Mouse (Mus musculus) midbrain, embryonic 11.5 days (tissue): ENCODE results near the gene Lrrc10b. TPM values are rescaled to one million over a fixed set of nuclear protein-coding genes. Genes with fewer than 3 reads are reported as not detected.

Experiments
- ATAC-seq: fragments of 200-750 bp; cut with Nextera tagmentation; 2 replicates; pipeline ENCODE4 v1.8.0; 2017; ENCODE audit warnings: moderate TSS enrichment, moderate library complexity; ENCODE audit not compliant: low FRiP score
- DNase-seq: peaks from one replicate; pipeline ENCODE4 v3.0.0; 2015; ENCODE audit warnings: low spot score; ENCODE audit errors: missing footprints
- H3K27ac ChIP-seq: fragments of 300-500 bp; sonication (generic); 2 replicates; pipeline ENCODE4 v1.5.1; 2014; ENCODE audit warnings: low read depth, low read length
- H3K27me3 ChIP-seq: fragments of 300-500 bp; sonication (generic); 2 replicates; pipeline ENCODE4 v1.6.1; 2014; ENCODE audit warnings: mild to moderate bottlenecking, low read length, moderate library complexity, mixed read lengths; ENCODE audit not compliant: control insufficient read depth, insufficient read depth
- H3K36me3 ChIP-seq: fragments of 300-500 bp; sonication (generic); 2 replicates; pipeline ENCODE4 v1.6.1; 2014; ENCODE audit warnings: mild to moderate bottlenecking, low read length, moderate library complexity, mixed read lengths; ENCODE audit not compliant: control insufficient read depth, insufficient read depth
- H3K4me1 ChIP-seq: fragments of 300-500 bp; sonication (generic); 2 replicates; pipeline ENCODE4 v1.6.1; 2014; ENCODE audit warnings: low read length; ENCODE audit not compliant: control insufficient read depth, insufficient read depth
- H3K4me2 ChIP-seq: fragments of 300-500 bp; sonication (generic); 2 replicates; pipeline ENCODE4 v1.6.1; 2014; ENCODE audit warnings: mild to moderate bottlenecking, moderate library complexity
- H3K4me3 ChIP-seq: fragments of 300-500 bp; sonication (generic); 2 replicates; pipeline ENCODE4 v1.5.1; 2014; ENCODE audit warnings: low read depth, low read length
- H3K9ac ChIP-seq: fragments of 300-500 bp; sonication (generic); 2 replicates; pipeline ENCODE4 v1.6.1; 2014; ENCODE audit warnings: low read length
- H3K9me3 ChIP-seq: fragments of 300-500 bp; sonication (generic); 2 replicates; pipeline ENCODE4 v1.6.1; 2016; ENCODE audit warnings: low read length; ENCODE audit not compliant: control insufficient read depth
- WGBS: fragments of 180-500 bp; shearing (Covaris S2); extraction: QIAGEN DNeasy Blood & Tissue Kit; methylation state at CpG from one replicate; pipeline ENCODE4 v1.1.7; 2014; 5-methylcytosine and 5-hydroxymethylcytosine counted together
- polyA plus RNA-seq: library from polyadenylated mRNA; unstranded; fragments of >200 nt; fragmentation: Nextera tagmentation; extraction: Ambion mirVana; gene quantifications from 2 replicates; pipeline ENCODE4 v1.2.1, GENCODE M21; 2014

Lrrc10b gene
- polyA plus RNA-seq, 1 experiment from 2014 or later, result 0.55 TPM

DNA sequence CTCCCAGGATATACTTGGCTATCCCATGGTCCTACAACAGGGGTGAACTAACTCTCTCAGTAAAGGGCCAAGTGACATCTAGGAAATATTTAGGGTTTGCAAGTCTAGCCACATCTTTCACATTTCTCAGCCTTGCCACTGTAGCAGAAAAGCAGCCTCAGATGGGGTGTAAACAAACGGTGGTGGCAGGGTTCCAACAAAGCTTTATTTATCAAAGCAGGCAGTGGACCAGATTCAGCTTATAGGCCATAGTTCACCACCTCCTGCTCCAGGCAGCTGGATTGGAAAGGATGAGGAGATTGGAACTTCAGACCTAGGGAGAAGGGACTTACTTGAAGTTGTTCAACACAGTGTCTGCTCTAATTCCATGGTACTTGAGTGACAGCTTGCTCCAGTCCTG lies 32.5 kb downstream of the Lrrc10b start:
- Histone ChIP-seq H3K27me3 (no peaks in the 10 kb centered on the region), H3K4me1 (peaks cover 17% of the 10 kb centered on the region), H3K4me3 (no peak overlapping the region), H3K27ac (no peak overlapping the region), H3K9me3 (no peaks in the 10 kb centered on the region), H3K9ac (no peak overlapping the region), H3K4me2 (no peak overlapping the region), H3K36me3 (no peaks in the 10 kb centered on the region)
- no peak for ATAC-seq
- WGBS, result 50% methylated on average over 1 of the region's 1 CpGs
- no peak for DNase-seq

GRCm38 (mm10) chr19:10421986-10422976 lies 35.0 kb downstream of the Lrrc10b start:
- 2% methylated on average over 48 of the region's 53 CpGs for WGBS
- H3K4me1 ChIP-seq, result peaks cover 17% of the 10 kb centered on the region
- ATAC-seq (peak; percentile 66), DNase-seq (peak; percentile 92)
- H3K9ac ChIP-seq, result peak overlapping the region; percentile 60
- H3K9me3 ChIP-seq, result no peaks in the 10 kb centered on the region
- no peaks in the 10 kb centered on the region for H3K27me3 ChIP-seq
- H3K4me3 ChIP-seq, result peak overlapping the region; percentile 26
- H3K27ac ChIP-seq, result no peak overlapping the region
- H3K4me2 ChIP-seq, result peak overlapping the region; percentile 46
- H3K36me3 ChIP-seq, result no peaks in the 10 kb centered on the region

GRCm38 (mm10) chr19:10417436-10417835 lies 39.8 kb downstream of the Lrrc10b start:
- Histone ChIP-seq H3K4me3 (no peak overlapping the region), H3K9me3 (no peaks in the 10 kb centered on the region), H3K36me3 (no peaks in the 10 kb centered on the region), H3K4me1 (peaks cover 20% of the 10 kb centered on the region), H3K4me2 (no peak overlapping the region), H3K27ac (no peak overlapping the region), H3K9ac (no peak overlapping the region), H3K27me3 (no peaks in the 10 kb centered on the region)
- WGBS, result 79% methylated on average over 12 of the region's 12 CpGs
- DNase-seq (no peak), ATAC-seq (no peak)

DNA sequence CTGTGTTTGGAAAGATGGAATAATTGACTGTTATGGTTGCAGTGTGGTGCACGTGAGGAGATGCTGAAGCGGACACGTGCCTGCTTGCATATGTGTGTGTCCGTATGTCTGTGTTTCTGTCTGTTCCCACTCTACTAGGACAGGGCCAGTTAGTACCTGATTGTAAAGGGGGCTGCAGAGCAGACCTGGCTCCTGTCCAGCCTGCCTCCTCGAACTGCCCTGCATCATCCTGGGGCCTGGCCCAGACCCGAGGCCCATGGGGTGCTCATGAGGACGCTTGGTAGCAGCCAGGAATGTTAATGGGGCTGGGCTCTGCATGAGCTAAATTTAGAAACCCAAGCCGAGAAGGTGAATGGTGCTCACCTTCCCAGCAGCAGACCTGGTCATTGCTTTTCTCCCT lies 40.4 kb downstream of the Lrrc10b start:
- H3K4me1 ChIP-seq, result peaks cover 15% of the 10 kb centered on the region
- ATAC-seq (no peak), DNase-seq (no peak)
- H3K27ac ChIP-seq, result no peak overlapping the region
- H3K36me3 ChIP-seq, result no peaks in the 10 kb centered on the region
- no peaks in the 10 kb centered on the region for H3K9me3 ChIP-seq
- 72% methylated on average over 8 of the region's 8 CpGs for WGBS
- no peak overlapping the region for H3K4me3 ChIP-seq
- H3K4me2 ChIP-seq, result no peak overlapping the region
- H3K27me3 ChIP-seq, result no peaks in the 10 kb centered on the region
- H3K9ac ChIP-seq, result no peak overlapping the region

- H3K27ac ChIP-seq, result no peak overlapping the region
- H3K9ac ChIP-seq, result no peak overlapping the region
- H3K4me1 ChIP-seq, result peaks cover 16% of the 10 kb centered on the region
- H3K4me2 ChIP-seq, result no peak overlapping the region
- no peak overlapping the region for H3K4me3 ChIP-seq
- no peaks in the 10 kb centered on the region for H3K36me3 ChIP-seq
- no peaks in the 10 kb centered on the region for H3K27me3 ChIP-seq
- DNase-seq (no peak), ATAC-seq (no peak)
- no peaks in the 10 kb centered on the region for H3K9me3 ChIP-seq
- WGBS, result 83% methylated on average over 5 of the region's 5 CpGs
These were observed 41.8 kb downstream of the Lrrc10b start for GRCm38 (mm10) chr19:10415508-10415907.

DNA sequence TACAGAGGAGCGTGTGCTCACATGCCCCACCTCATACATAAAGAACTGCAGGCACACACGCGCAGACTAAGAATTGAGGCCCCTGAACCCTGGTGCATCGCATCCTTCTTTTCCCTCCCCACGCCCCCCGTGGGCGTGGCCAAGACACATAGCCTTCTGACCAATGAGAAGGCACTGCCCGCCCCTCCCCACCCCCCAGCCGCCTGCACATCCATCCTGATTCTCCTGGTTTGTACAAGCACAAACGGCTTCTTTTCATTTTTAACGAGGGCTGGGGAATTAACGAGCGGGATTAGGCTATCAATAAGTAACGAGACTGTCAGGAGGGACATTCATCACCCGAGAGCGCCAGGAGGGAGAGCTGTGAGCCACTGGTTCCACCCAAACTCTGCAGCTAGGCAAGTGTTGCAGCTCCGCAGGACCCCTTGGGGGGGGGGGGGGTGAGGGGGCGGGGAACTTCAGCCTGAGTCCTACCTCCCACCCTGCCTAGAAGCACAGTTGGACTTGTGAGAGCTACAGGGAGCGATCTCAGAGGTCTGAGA lies 43.5 kb downstream of the Lrrc10b start:
- no peaks in the 10 kb centered on the region for H3K36me3 ChIP-seq
- WGBS, result under 1% methylated on average over 16 of the region's 19 CpGs
- H3K27ac ChIP-seq, result peak overlapping the region; percentile 22
- no peaks in the 10 kb centered on the region for H3K9me3 ChIP-seq
- H3K9ac ChIP-seq, result peak overlapping the region; percentile 49
- peak overlapping the region; percentile 19 for H3K4me3 ChIP-seq
- peak; percentile 90 for ATAC-seq
- peaks cover 16% of the 10 kb centered on the region for H3K4me1 ChIP-seq
- H3K27me3 ChIP-seq, result no peaks in the 10 kb centered on the region
- peak; percentile 98 for DNase-seq
- H3K4me2 ChIP-seq, result peak overlapping the region; percentile 47

Other genes starting within 250 kb of the Lrrc10b start
- gene Myrf, start 216.7 kb downstream of the Lrrc10b start, polyA plus RNA-seq, result 1.4 and 1.7 TPM in 2 replicates
- gene Dagla, start 152.6 kb downstream of the Lrrc10b start, polyA plus RNA-seq, result 1.2 and 1.3 TPM in 2 replicates
- 3.0 and 3.9 TPM in 2 replicates for gene Syt7, start 68.4 kb downstream of the Lrrc10b start, polyA plus RNA-seq
- 0.21 and 0.48 TPM in 2 replicates for gene Ppp1r32, start 25.5 kb upstream of the Lrrc10b start, polyA plus RNA-seq
- gene Cpsf7, start 67.8 kb upstream of the Lrrc10b start, polyA plus RNA-seq, result 66.4 and 70.4 TPM in 2 replicates
- 59.3 and 63.3 TPM in 2 replicates for gene Sdhaf2, start 68.7 kb upstream of the Lrrc10b start, polyA plus RNA-seq
- 58.3 and 63.9 TPM in 2 replicates for gene Tmem216, start 98.8 kb upstream of the Lrrc10b start, polyA plus RNA-seq
- gene Cyb561a3, start 119.7 kb upstream of the Lrrc10b start, polyA plus RNA-seq, result 16.1 and 16.8 TPM in 2 replicates
- 60.6 and 67.3 TPM in 2 replicates for gene Tmem138, start 119.9 kb upstream of the Lrrc10b start, polyA plus RNA-seq
- 393 and 396 TPM in 2 replicates for gene Ddb1, start 147.9 kb upstream of the Lrrc10b start, polyA plus RNA-seq
- 22.9 and 23.9 TPM in 2 replicates for gene Tkfc, start 148.2 kb upstream of the Lrrc10b start, polyA plus RNA-seq
- 0.18 and 0.36 TPM in 2 replicates for gene Vwce, start 176.7 kb upstream of the Lrrc10b start, polyA plus RNA-seq
- gene Pga5, start 220.6 kb upstream of the Lrrc10b start, polyA plus RNA-seq, result not detected in 2 replicates
- gene Vps37c, start 231.3 kb upstream of the Lrrc10b start, polyA plus RNA-seq, result 23.1 and 26.0 TPM in 2 replicates